Mouse (Mus musculus) embryonic facial prominence, embryonic 12.5 days (tissue): ENCODE data around the gene Pde4d. TPM values are rescaled to one million over a fixed set of nuclear protein-coding genes. Genes with fewer than 3 reads are reported as not detected.
"Not testable (repeated sequence)": the region's sequence is repeated elsewhere in the genome, so short reads cannot be mapped to it uniquely, and the experiment has no call there.

Experiments
- ATAC-seq: fragments of 200-750 bp; cut with Nextera tagmentation; 2 replicates; pipeline ENCODE4 v1.8.0; 2017; ENCODE audit not compliant: insufficient number of reproducible peaks, insufficient read depth, low FRiP score, low TSS enrichment
- H3K27ac ChIP-seq: fragments of 300-500 bp; sonication (generic); 2 replicates; pipeline ENCODE4 v1.5.1; 2016; ENCODE audit warnings: mild to moderate bottlenecking
- H3K27me3 ChIP-seq: fragments of 300-500 bp; sonication (generic); 2 replicates; pipeline ENCODE4 v1.6.1; 2016; ENCODE audit warnings: mild to moderate bottlenecking, moderate library complexity
- H3K36me3 ChIP-seq: fragments of 300-500 bp; sonication (generic); 2 replicates; pipeline ENCODE4 v1.6.1; 2016; ENCODE audit warnings: mild to moderate bottlenecking
- H3K4me1 ChIP-seq: fragments of 300-500 bp; sonication (generic); 2 replicates; pipeline ENCODE4 v1.6.1; 2016
- H3K4me2 ChIP-seq: fragments of 300-500 bp; sonication (generic); replicated peaks from 2 replicates; pipeline ENCODE4 v1.6.1; 2016; ENCODE audit warnings: mild to moderate bottlenecking, moderate library complexity
- H3K4me3 ChIP-seq: fragments of 300-500 bp; sonication (generic); 2 replicates; pipeline ENCODE4 v1.5.1; 2016; ENCODE audit warnings: mild to moderate bottlenecking
- H3K9ac ChIP-seq: fragments of 300-500 bp; sonication (generic); 2 replicates; pipeline ENCODE4 v1.6.1; 2016; ENCODE audit warnings: mild to moderate bottlenecking, moderate library complexity
- H3K9me3 ChIP-seq: fragments of 300-500 bp; sonication (generic); 2 replicates; pipeline ENCODE4 v1.6.1; 2016; ENCODE audit warnings: mild to moderate bottlenecking, moderate library complexity
- WGBS: fragments of 180-500 bp; shearing (Covaris S2); methylation state at CpG from one replicate; pipeline ENCODE4 v1.1.7; 2016; 5-methylcytosine and 5-hydroxymethylcytosine counted together
- polyA plus RNA-seq: library from polyadenylated mRNA; unstranded; fragments of >200 nt; fragmentation: Nextera tagmentation; extraction: Ambion mirVana; gene quantifications from 2 replicates; pipeline ENCODE4 v1.2.1, GENCODE M21; 2016

Pde4d gene
- polyA plus RNA-seq, 1 experiment from 2014 or later = 20.4 TPM

- WGBS = 59% methylated on average over 14 of the region's 14 CpGs
Measured at GRCm38 (mm10) chr13:109899442-109900428, 1450.0 kb downstream of the Pde4d start.

GRCm38 (mm10) chr13:109901811-109902210 lies 1452.1 kb downstream of the Pde4d start:
- H3K27me3 ChIP-seq = no peaks in the 10 kb centered on the region
- no peaks in the 10 kb centered on the region for H3K9me3 ChIP-seq
- H3K9ac ChIP-seq = no peak overlapping the region
- peak overlapping the region; percentile 90 for H3K4me2 ChIP-seq
- no peak for ATAC-seq
- no peaks in the 10 kb centered on the region for H3K36me3 ChIP-seq
- WGBS = 59% methylated on average over 5 of the region's 5 CpGs
- no peak overlapping the region for H3K27ac ChIP-seq
- H3K4me1 ChIP-seq = peaks cover 26% of the 10 kb centered on the region
- no peak overlapping the region for H3K4me3 ChIP-seq

More at GRCm38 (mm10) chr13:109899442-109900428, 1450.0 kb downstream of the Pde4d start:
- H3K36me3 ChIP-seq = no peaks in the 10 kb centered on the region
- no peaks in the 10 kb centered on the region for H3K9me3 ChIP-seq
- H3K27ac ChIP-seq = peak overlapping the region; percentile 32; the same call in 1 of the 2 replicates
- peaks cover 21% of the 10 kb centered on the region for H3K4me1 ChIP-seq
- H3K27me3 ChIP-seq = no peaks in the 10 kb centered on the region
- no peak overlapping the region for H3K9ac ChIP-seq
- H3K4me2 ChIP-seq = no peak overlapping the region
- no peak overlapping the region for H3K4me3 ChIP-seq
- no peak for ATAC-seq

GRCm38 (mm10) chr13:109902460-109902854 lies 1452.7 kb downstream of the Pde4d start:
- WGBS = under 1% methylated on average over 28 of the region's 28 CpGs
- peak overlapping the region; percentile 75 for H3K4me3 ChIP-seq
- H3K4me2 ChIP-seq = peak overlapping the region; percentile 90
- H3K9me3 ChIP-seq, H3K27me3 ChIP-seq, H3K36me3 ChIP-seq: not testable (repeated sequence)
- ATAC-seq = peak; percentile 31
- peak overlapping the region; percentile 86 for H3K9ac ChIP-seq
- peaks cover 31% of the 10 kb centered on the region for H3K4me1 ChIP-seq
- H3K27ac ChIP-seq = peak overlapping the region; percentile 85

GRCm38 (mm10) chr13:109902855-109903763 lies 1453.4 kb downstream of the Pde4d start:
- H3K4me1 ChIP-seq = peaks cover 32% of the 10 kb centered on the region
- no peaks in the 10 kb centered on the region for H3K9me3 ChIP-seq
- peak overlapping the region; percentile 90 for H3K4me2 ChIP-seq
- H3K36me3 ChIP-seq = no peaks in the 10 kb centered on the region
- ATAC-seq = peak; percentile 70
- 1% methylated on average over 85 of the region's 91 CpGs for WGBS
- H3K27ac ChIP-seq = peak overlapping the region; percentile 85
- H3K27me3 ChIP-seq = no peaks in the 10 kb centered on the region
- peak overlapping the region; percentile 86 for H3K9ac ChIP-seq
- H3K4me3 ChIP-seq = peak overlapping the region; percentile 75

GRCm38 (mm10) chr13:109903764-109904510 lies 1454.2 kb downstream of the Pde4d start:
- peak overlapping the region; percentile 90 for H3K4me2 ChIP-seq
- no peaks in the 10 kb centered on the region for H3K9me3 ChIP-seq
- peak overlapping the region; percentile 86 for H3K9ac ChIP-seq
- no peaks in the 10 kb centered on the region for H3K27me3 ChIP-seq
- no peaks in the 10 kb centered on the region for H3K36me3 ChIP-seq
- 30% methylated on average over 14 of the region's 14 CpGs for WGBS
- peak overlapping the region; percentile 75 for H3K4me3 ChIP-seq
- no peak for ATAC-seq
- 0 out of 2 replicates have a peak overlapping the region, but pooled peaks have one; percentile 85 for H3K27ac ChIP-seq
- peaks cover 33% of the 10 kb centered on the region for H3K4me1 ChIP-seq

GRCm38 (mm10) chr13:109906342-109906888 lies 1456.7 kb downstream of the Pde4d start:
- 54% methylated on average over 4 of the region's 4 CpGs for WGBS
- Histone ChIP-seq H3K9me3 (no peaks in the 10 kb centered on the region), H3K36me3 (no peaks in the 10 kb centered on the region), H3K4me2 (peak overlapping the region; percentile 19; the same call in 1 of the 2 replicates), H3K4me3 (no peak overlapping the region), H3K27ac (no peak overlapping the region), H3K27me3 (no peaks in the 10 kb centered on the region), H3K4me1 (peaks cover 27% of the 10 kb centered on the region; the same call in 1 of the 2 replicates), H3K9ac (no peak overlapping the region)
- no peak for ATAC-seq

GRCm38 (mm10) chr13:109907634-109908033 lies 1457.9 kb downstream of the Pde4d start:
- ATAC-seq = no peak
- 22% methylated on average over 9 of the region's 9 CpGs for WGBS
- Histone ChIP-seq H3K4me3 (no peak overlapping the region), H3K27me3 (no peaks in the 10 kb centered on the region), H3K4me1 (peaks cover 36% of the 10 kb centered on the region), H3K9ac (no peak overlapping the region), H3K27ac (no peak overlapping the region), H3K4me2 (no peak overlapping the region), H3K36me3 (no peaks in the 10 kb centered on the region), H3K9me3 (no peaks in the 10 kb centered on the region)

- ATAC-seq = no peak
- H3K27ac ChIP-seq = no peak overlapping the region
- no peaks in the 10 kb centered on the region for H3K27me3 ChIP-seq
- no peak overlapping the region for H3K4me2 ChIP-seq
- no peaks in the 10 kb centered on the region for H3K36me3 ChIP-seq
- peaks cover 37% of the 10 kb centered on the region for H3K4me1 ChIP-seq
- 80% methylated on average over 3 of the region's 3 CpGs for WGBS
- no peak overlapping the region for H3K9ac ChIP-seq
- H3K4me3 ChIP-seq = no peak overlapping the region
- H3K9me3 ChIP-seq = no peaks in the 10 kb centered on the region
Measured at GRCm38 (mm10) chr13:109908386-109908785, 1458.6 kb downstream of the Pde4d start.

- Histone ChIP-seq H3K4me2 (no peak overlapping the region), H3K9ac (no peak overlapping the region), H3K4me3 (no peak overlapping the region), H3K27me3 (no peaks in the 10 kb centered on the region), H3K4me1 (peaks cover 31% of the 10 kb centered on the region), H3K27ac (no peak overlapping the region), H3K9me3 (no peaks in the 10 kb centered on the region), H3K36me3 (no peaks in the 10 kb centered on the region)
- ATAC-seq = no peak
- 65% methylated on average over 8 of the region's 8 CpGs for WGBS
Measured at GRCm38 (mm10) chr13:109909111-109909510, 1459.4 kb downstream of the Pde4d start.

GRCm38 (mm10) chr13:109910915-109911314 lies 1461.2 kb downstream of the Pde4d start:
- Histone ChIP-seq H3K27ac (no peak overlapping the region), H3K9me3 (no peaks in the 10 kb centered on the region), H3K27me3 (no peaks in the 10 kb centered on the region), H3K4me1 (peaks cover 40% of the 10 kb centered on the region), H3K36me3 (no peaks in the 10 kb centered on the region), H3K4me3 (no peak overlapping the region), H3K9ac (no peak overlapping the region), H3K4me2 (no peak overlapping the region)
- WGBS = 84% methylated on average over 8 of the region's 8 CpGs
- no peak for ATAC-seq

GRCm38 (mm10) chr13:109912635-109913034 lies 1462.9 kb downstream of the Pde4d start:
- Histone ChIP-seq H3K4me3 (no peak overlapping the region), H3K9ac (no peak overlapping the region), H3K27ac (no peak overlapping the region), H3K4me1 (peaks cover 28% of the 10 kb centered on the region), H3K27me3 (no peaks in the 10 kb centered on the region), H3K4me2 (no peak overlapping the region), H3K36me3 (no peaks in the 10 kb centered on the region), H3K9me3 (no peaks in the 10 kb centered on the region)
- ATAC-seq = no peak
- 74% methylated on average over 4 of the region's 4 CpGs for WGBS
